Mouse (Mus musculus) stomach, embryonic 15.5 days (tissue): ENCODE measurements around the gene Wnt10b. TPM values are rescaled to one million over a fixed set of nuclear protein-coding genes. Genes with fewer than 3 reads are reported as not detected.

Experiments used
- ATAC-seq: fragments of 200-750 bp; cut with Nextera tagmentation; 2 replicates; pipeline ENCODE4 v1.8.0; 2017; ENCODE audit warnings: low read depth, moderate number of reproducible peaks, moderate TSS enrichment; ENCODE audit not compliant: insufficient read depth, low FRiP score
- H3K27ac ChIP-seq: fragments of 300-500 bp; sonication (generic); 2 replicates; pipeline ENCODE4 v1.5.1; 2015; ENCODE audit warnings: mild to moderate bottlenecking, inconsistent platforms
- H3K27me3 ChIP-seq: fragments of 300-500 bp; sonication (generic); replicated peaks from 2 replicates; pipeline ENCODE4 v1.6.1; 2015; ENCODE audit warnings: inconsistent platforms
- H3K36me3 ChIP-seq: fragments of 300-500 bp; sonication (generic); 2 replicates; pipeline ENCODE4 v1.6.1; 2015; ENCODE audit warnings: inconsistent platforms
- H3K4me1 ChIP-seq: fragments of 300-500 bp; sonication (generic); 2 replicates; pipeline ENCODE4 v1.6.1; 2015; ENCODE audit warnings: inconsistent platforms
- H3K4me2 ChIP-seq: fragments of 300-500 bp; sonication (generic); 2 replicates; pipeline ENCODE4 v1.6.1; 2015; ENCODE audit warnings: mild to moderate bottlenecking, inconsistent platforms
- H3K4me3 ChIP-seq: fragments of 300-500 bp; sonication (generic); replicated peaks from 2 replicates; pipeline ENCODE4 v1.5.1; 2015; ENCODE audit warnings: inconsistent platforms
- H3K9ac ChIP-seq: fragments of 300-500 bp; sonication (generic); 2 replicates; pipeline ENCODE4 v1.6.1; 2015; ENCODE audit warnings: inconsistent platforms
- H3K9me3 ChIP-seq: fragments of 300-500 bp; sonication (generic); 2 replicates; pipeline ENCODE4 v1.6.1; 2016; ENCODE audit warnings: inconsistent platforms
- WGBS: fragments of 180-500 bp; shearing (Covaris S2); methylation state at CpG from one replicate; pipeline ENCODE4 v1.1.7; 2015; 5-methylcytosine and 5-hydroxymethylcytosine counted together
- polyA plus RNA-seq: library from polyadenylated mRNA; unstranded; fragments of >200 nt; fragmentation: Nextera tagmentation; extraction: Ambion mirVana; gene quantifications from 2 replicates; pipeline ENCODE4 v1.2.1, GENCODE M21; 2015

Gene Wnt10b
- polyA plus RNA-seq, 1 experiment from 2014 or later = 0.08 TPM

DNA sequence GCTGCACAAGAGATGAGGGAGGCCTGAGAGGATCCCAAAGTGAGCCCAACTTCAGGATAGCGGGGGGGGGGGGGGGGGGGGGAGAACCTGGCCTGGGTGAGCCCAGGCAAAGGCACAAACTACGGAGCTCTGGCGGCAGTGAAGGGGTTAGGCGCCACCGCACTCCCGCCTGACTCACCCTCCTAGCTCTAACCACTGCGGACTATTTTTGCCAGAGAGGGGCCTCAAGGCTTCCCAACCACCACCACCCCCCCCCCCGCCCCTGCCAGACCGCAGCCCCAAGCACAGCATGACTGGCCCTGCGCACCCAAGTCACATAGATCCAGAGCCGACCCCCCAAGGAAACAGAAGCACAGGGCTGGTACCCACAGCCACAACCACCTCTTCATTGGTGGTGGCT is 856 bp upstream of the Wnt10b start:
- Histone ChIP-seq H3K4me2 (no peak overlapping the region), H3K9me3 (no peaks in the 10 kb centered on the region), H3K9ac (no peak overlapping the region), H3K4me1 (peaks cover 34% of the 10 kb centered on the region), H3K27ac (no peak overlapping the region), H3K4me3 (no peak overlapping the region), H3K36me3 (no peaks in the 10 kb centered on the region), H3K27me3 (peaks cover 88% of the 10 kb centered on the region)
- no peak for ATAC-seq
- WGBS = 3% methylated on average over 11 of the region's 11 CpGs

GRCm38 (mm10) chr15:98778191-98778770 is 331 bp upstream of the Wnt10b start:
- WGBS = under 1% methylated on average over 25 of the region's 25 CpGs
- ATAC-seq = no peak
- peaks cover 92% of the 10 kb centered on the region for H3K27me3 ChIP-seq

GRCm38 (mm10) chr15:98777005-98777616 is 839 bp downstream of the Wnt10b start:
- H3K4me3 ChIP-seq = no peak overlapping the region
- peaks cover 45% of the 10 kb centered on the region for H3K4me1 ChIP-seq
- H3K27ac ChIP-seq = no peak overlapping the region
- WGBS = 5% methylated on average over 19 of the region's 19 CpGs
- H3K4me2 ChIP-seq = peak overlapping the region; percentile 52; the same call in 1 of the 2 replicates
- no peak overlapping the region for H3K9ac ChIP-seq
- peaks cover 98% of the 10 kb centered on the region for H3K27me3 ChIP-seq
- no peaks in the 10 kb centered on the region for H3K36me3 ChIP-seq
- ATAC-seq = no peak
- H3K9me3 ChIP-seq = no peaks in the 10 kb centered on the region

More at GRCm38 (mm10) chr15:98778191-98778770, 331 bp upstream of the Wnt10b start:
- H3K9ac ChIP-seq = no peak overlapping the region
- H3K27ac ChIP-seq = no peak overlapping the region
- H3K4me2 ChIP-seq = peak overlapping the region; percentile 49
- peaks cover 36% of the 10 kb centered on the region for H3K4me1 ChIP-seq
- H3K4me3 ChIP-seq = peak overlapping the region; percentile 22
- no peaks in the 10 kb centered on the region for H3K9me3 ChIP-seq
- no peaks in the 10 kb centered on the region for H3K36me3 ChIP-seq

- ATAC-seq = peak; percentile 39; the same call in 1 of the 2 replicates
- peaks cover 98% of the 10 kb centered on the region for H3K27me3 ChIP-seq
- no peaks in the 10 kb centered on the region for H3K36me3 ChIP-seq
- no peaks in the 10 kb centered on the region for H3K9me3 ChIP-seq
- H3K4me2 ChIP-seq = peak overlapping the region; percentile 52
- H3K9ac ChIP-seq = no peak overlapping the region
- peak overlapping the region; percentile 16 for H3K4me3 ChIP-seq
- 1% methylated on average over 60 of the region's 62 CpGs for WGBS
- peaks cover 46% of the 10 kb centered on the region for H3K4me1 ChIP-seq
- no peak overlapping the region for H3K27ac ChIP-seq
Measured at GRCm38 (mm10) chr15:98776280-98777004, 1.5 kb downstream of the Wnt10b start.

DNA sequence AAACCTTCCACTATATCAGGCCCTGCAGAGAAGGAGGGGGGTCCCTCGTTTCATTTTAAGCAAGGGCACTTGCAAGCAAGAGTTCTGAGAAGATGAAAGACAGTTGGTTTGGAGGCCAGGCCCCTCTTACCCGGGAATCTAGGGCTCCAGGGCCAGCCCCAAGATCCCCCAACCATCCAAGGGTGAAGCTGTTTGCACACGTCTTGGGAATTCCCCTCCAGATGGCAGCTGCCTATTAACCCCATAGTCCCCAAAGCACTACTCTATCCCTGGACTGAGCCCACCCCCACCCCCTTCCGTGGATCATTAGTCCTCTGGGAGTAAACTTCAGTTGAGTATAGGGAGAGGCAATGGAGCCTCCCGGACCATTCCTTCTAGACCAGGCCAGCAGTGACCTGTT is 2.4 kb downstream of the Wnt10b start:
- 6% methylated on average over 5 of the region's 5 CpGs for WGBS
- H3K9me3 ChIP-seq = no peaks in the 10 kb centered on the region
- H3K36me3 ChIP-seq = no peaks in the 10 kb centered on the region
- no peak for ATAC-seq
- H3K27me3 ChIP-seq = peaks cover 94% of the 10 kb centered on the region
- no peak overlapping the region for H3K9ac ChIP-seq
- H3K4me2 ChIP-seq = no peak overlapping the region
- no peak overlapping the region for H3K27ac ChIP-seq
- H3K4me1 ChIP-seq = peaks cover 46% of the 10 kb centered on the region
- no peak overlapping the region for H3K4me3 ChIP-seq

GRCm38 (mm10) chr15:98774096-98774495 is 3.9 kb downstream of the Wnt10b start:
- H3K4me2 ChIP-seq = no peak overlapping the region
- no peak overlapping the region for H3K27ac ChIP-seq
- peaks cover 89% of the 10 kb centered on the region for H3K27me3 ChIP-seq
- no peaks in the 10 kb centered on the region for H3K36me3 ChIP-seq
- peaks cover 42% of the 10 kb centered on the region for H3K4me1 ChIP-seq
- ATAC-seq = no peak
- H3K9me3 ChIP-seq = no peaks in the 10 kb centered on the region
- no peak overlapping the region for H3K4me3 ChIP-seq
- 31% methylated on average over 15 of the region's 15 CpGs for WGBS
- no peak overlapping the region for H3K9ac ChIP-seq

DNA sequence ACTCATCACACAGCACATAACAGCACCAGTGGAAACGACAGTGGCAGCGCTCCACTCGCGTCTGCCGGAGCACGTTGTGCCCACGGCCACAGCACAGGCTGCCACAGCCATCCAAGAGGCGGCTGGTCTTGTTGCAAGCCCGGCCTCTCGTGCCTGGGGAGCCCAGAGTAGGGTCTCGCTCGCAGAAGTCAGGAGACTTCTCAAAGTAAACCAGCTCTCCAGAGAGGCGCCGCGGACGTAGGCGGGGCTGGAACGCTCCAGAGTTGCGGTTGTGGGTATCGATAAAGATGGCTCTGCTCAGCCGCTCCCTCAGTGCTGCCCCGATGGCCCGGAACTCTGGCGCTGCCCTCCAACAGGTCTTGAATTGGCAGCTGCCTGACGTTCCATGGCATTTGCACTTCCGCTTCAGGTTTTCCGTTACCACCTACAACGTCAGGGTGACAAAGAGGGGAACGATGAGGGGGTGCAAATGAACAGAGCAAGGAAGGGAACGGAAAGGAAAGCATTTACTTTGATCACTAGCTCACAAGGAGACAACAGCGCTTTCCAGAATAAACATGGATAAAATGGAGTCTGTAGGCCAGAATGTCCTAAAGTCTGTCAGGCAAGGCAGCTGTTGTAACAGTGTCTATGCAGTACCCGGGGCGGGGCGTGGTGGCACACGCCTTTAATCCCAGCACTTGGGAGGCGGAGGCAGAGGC is 5.3 kb downstream of the Wnt10b start:
- peaks cover 84% of the 10 kb centered on the region for H3K27me3 ChIP-seq
- H3K4me3 ChIP-seq = peak overlapping the region; percentile 36
- peak overlapping the region; percentile 69 for H3K4me2 ChIP-seq
- no peaks in the 10 kb centered on the region for H3K9me3 ChIP-seq
- H3K9ac ChIP-seq = no peak overlapping the region
- no peak for ATAC-seq
- WGBS = 2% methylated on average over 36 of the region's 36 CpGs
- H3K4me1 ChIP-seq = peaks cover 32% of the 10 kb centered on the region
- no peak overlapping the region for H3K27ac ChIP-seq
- no peaks in the 10 kb centered on the region for H3K36me3 ChIP-seq

- no peak overlapping the region for H3K9ac ChIP-seq
- no peak for ATAC-seq
- H3K4me2 ChIP-seq = peak overlapping the region; percentile 69
- peaks cover 30% of the 10 kb centered on the region for H3K4me1 ChIP-seq
- H3K27me3 ChIP-seq = peaks cover 77% of the 10 kb centered on the region
- WGBS = 10% methylated on average over 12 of the region's 12 CpGs
- H3K4me3 ChIP-seq = peak overlapping the region; percentile 36
- H3K36me3 ChIP-seq = no peaks in the 10 kb centered on the region
- H3K27ac ChIP-seq = no peak overlapping the region
- no peaks in the 10 kb centered on the region for H3K9me3 ChIP-seq
Measured at GRCm38 (mm10) chr15:98771813-98772425, 6.0 kb downstream of the Wnt10b start.

- Histone ChIP-seq H3K4me3 (no peak overlapping the region), H3K9me3 (no peaks in the 10 kb centered on the region), H3K4me1 (peaks cover 12% of the 10 kb centered on the region), H3K9ac (no peak overlapping the region), H3K27ac (no peak overlapping the region), H3K4me2 (no peak overlapping the region), H3K36me3 (no peaks in the 10 kb centered on the region), H3K27me3 (peaks cover 45% of the 10 kb centered on the region)
- WGBS = 27% methylated on average over 5 of the region's 5 CpGs
- no peak for ATAC-seq
Measured at GRCm38 (mm10) chr15:98768259-98768658, 9.7 kb downstream of the Wnt10b start.

DNA sequence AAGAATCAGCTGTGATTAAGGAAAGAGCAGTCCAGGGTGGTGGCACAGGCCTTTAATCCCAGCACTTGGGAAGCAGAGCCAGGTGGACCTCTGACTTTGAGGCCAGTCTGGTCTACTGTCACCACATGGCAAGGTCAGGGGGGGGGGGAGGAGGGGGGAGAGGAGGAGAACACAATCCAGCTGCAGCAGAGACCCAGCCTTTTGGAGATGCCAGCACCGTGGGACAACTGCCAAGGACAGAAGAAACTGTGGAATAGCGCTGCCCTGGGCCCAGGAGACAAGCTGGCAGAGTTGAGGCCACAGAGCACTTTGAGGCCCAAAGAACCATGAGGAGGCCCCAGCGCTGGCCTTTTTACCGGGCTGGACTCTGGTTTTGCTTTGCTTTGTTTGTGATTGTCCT is 12.0 kb downstream of the Wnt10b start:
- no peak overlapping the region for H3K4me3 ChIP-seq
- no peak for ATAC-seq

More for the DNA sequence above, 12.0 kb downstream of the Wnt10b start:
- H3K4me1 ChIP-seq = peaks cover 14% of the 10 kb centered on the region; the same call in 1 of the 2 replicates
- WGBS = 70% methylated on average over 4 of the region's 4 CpGs
- no peak overlapping the region for H3K4me2 ChIP-seq
- H3K9ac ChIP-seq = no peak overlapping the region
- H3K36me3 ChIP-seq = no peaks in the 10 kb centered on the region
- no peak overlapping the region for H3K27ac ChIP-seq
- H3K27me3 ChIP-seq = peaks cover 22% of the 10 kb centered on the region; the same call in 1 of the 2 replicates
- H3K9me3 ChIP-seq = no peaks in the 10 kb centered on the region
